Mouse (Mus musculus) erythroblast, embryonic 14.5 days (primary cell): ENCODE measurements around the gene Tatdn2. TPM values are rescaled to one million over a fixed set of nuclear protein-coding genes. Genes with fewer than 3 reads are reported as not detected.

ENCODE experiments used
- H3K27me3 ChIP-seq: 2 replicates; pipeline ENCODE4 v1.6.1; 2012; ENCODE audit warnings: inconsistent platforms; ENCODE audit not compliant: control insufficient read depth
- H3K36me3 ChIP-seq: 2 replicates; pipeline ENCODE4 v1.6.1; 2012; ENCODE audit warnings: mild to moderate bottlenecking, inconsistent platforms; ENCODE audit not compliant: control insufficient read depth
- H3K4me1 ChIP-seq: 2 replicates; pipeline ENCODE4 v1.6.1; 2012; ENCODE audit warnings: inconsistent platforms; ENCODE audit not compliant: control insufficient read depth
- H3K4me3 ChIP-seq: replicated peaks from 2 replicates; pipeline ENCODE3; 2012; ENCODE audit warnings: moderate library complexity, mild to moderate bottlenecking, inconsistent platforms
- H3K9me3 ChIP-seq: 2 replicates; pipeline ENCODE4 v1.6.1; 2012; ENCODE audit warnings: low read length, inconsistent platforms, mixed read lengths; ENCODE audit not compliant: control insufficient read depth
- GATA1 ChIP-seq: IDR thresholded peaks from 2 replicates; pipeline ENCODE4 v1.6.1; 2012; ENCODE audit warnings: low read length, inconsistent platforms, mixed read lengths
- TAL1 ChIP-seq: IDR thresholded peaks from 3 replicates; pipeline ENCODE4 v1.6.1; 2012; ENCODE audit warnings: low read length, inconsistent platforms, mixed read lengths
- polyA plus RNA-seq: library from polyadenylated mRNA; stranded (reverse); fragments of >175 nt; gene quantifications from 2 replicates; pipeline ENCODE4 v1.2.3, GENCODE M21; 2012

Tatdn2 gene
- polyA plus RNA-seq, 1 experiment = 3.3 TPM

- Histone ChIP-seq H3K36me3 (peaks cover 39% of the 10 kb centered on the region), H3K4me3 (no peak overlapping the region), H3K9me3 (no peaks in the 10 kb centered on the region), H3K27me3 (no peaks in the 10 kb centered on the region), H3K4me1 (peaks cover 20% of the 10 kb centered on the region)
- no peak for TF ChIP-seq GATA1
- TF ChIP-seq TAL1 = no peak
These were observed 15.6 kb upstream of the Tatdn2 start for GRCm38 (mm10) chr6:113681271-113681670.

GRCm38 (mm10) chr6:113683081-113683825 lies 13.6 kb upstream of the Tatdn2 start:
- Histone ChIP-seq H3K27me3 (no peaks in the 10 kb centered on the region), H3K36me3 (peaks cover 50% of the 10 kb centered on the region), H3K9me3 (no peaks in the 10 kb centered on the region), H3K4me1 (peaks cover 36% of the 10 kb centered on the region), H3K4me3 (no peak overlapping the region)
- TF ChIP-seq TAL1 = no peak
- TF ChIP-seq GATA1 = no peak

GRCm38 (mm10) chr6:113686551-113687125 lies 10.2 kb upstream of the Tatdn2 start:
- Histone ChIP-seq H3K4me1 (peaks cover 58% of the 10 kb centered on the region), H3K27me3 (no peaks in the 10 kb centered on the region)
- TF ChIP-seq TAL1 (no peak), GATA1 (no peak)

GRCm38 (mm10) chr6:113690008-113690399 lies 6.8 kb upstream of the Tatdn2 start:
- no peak for TF ChIP-seq GATA1
- TF ChIP-seq TAL1 = no peak
- H3K4me1 ChIP-seq = peaks cover 84% of the 10 kb centered on the region
- H3K27me3 ChIP-seq = no peaks in the 10 kb centered on the region
- H3K4me3 ChIP-seq = peak overlapping the region; percentile 71
- H3K9me3 ChIP-seq = no peaks in the 10 kb centered on the region
- peaks cover 66% of the 10 kb centered on the region for H3K36me3 ChIP-seq

More at GRCm38 (mm10) chr6:113686551-113687125, 10.2 kb upstream of the Tatdn2 start:
- Histone ChIP-seq H3K36me3 (peaks cover 46% of the 10 kb centered on the region), H3K9me3 (no peaks in the 10 kb centered on the region), H3K4me3 (no peak overlapping the region)

- Histone ChIP-seq H3K27me3 (no peaks in the 10 kb centered on the region), H3K4me3 (peak overlapping the region; percentile 71), H3K36me3 (peaks cover 70% of the 10 kb centered on the region), H3K4me1 (peaks cover 84% of the 10 kb centered on the region), H3K9me3 (no peaks in the 10 kb centered on the region)
- TF ChIP-seq GATA1 = peak; percentile 87
- peak; percentile 73 for TF ChIP-seq TAL1
These were observed 6.3 kb upstream of the Tatdn2 start for GRCm38 (mm10) chr6:113690400-113691083.

GRCm38 (mm10) chr6:113691084-113691462 lies 5.8 kb upstream of the Tatdn2 start:
- no peak for TF ChIP-seq GATA1
- no peak for TF ChIP-seq TAL1
- Histone ChIP-seq H3K36me3 (peaks cover 75% of the 10 kb centered on the region), H3K27me3 (no peaks in the 10 kb centered on the region), H3K4me1 (peaks cover 85% of the 10 kb centered on the region), H3K4me3 (peak overlapping the region; percentile 71), H3K9me3 (no peaks in the 10 kb centered on the region)

- Histone ChIP-seq H3K9me3 (no peaks in the 10 kb centered on the region), H3K4me3 (peak overlapping the region; percentile 71), H3K36me3 (peaks cover 63% of the 10 kb centered on the region), H3K4me1 (peaks cover 83% of the 10 kb centered on the region), H3K27me3 (no peaks in the 10 kb centered on the region)
- no peak for TF ChIP-seq GATA1
- no peak for TF ChIP-seq TAL1
These were observed 4.2 kb upstream of the Tatdn2 start for GRCm38 (mm10) chr6:113692661-113693133.

- Histone ChIP-seq H3K4me1 (peaks cover 83% of the 10 kb centered on the region), H3K36me3 (peaks cover 59% of the 10 kb centered on the region), H3K4me3 (peak overlapping the region; percentile 71), H3K27me3 (no peaks in the 10 kb centered on the region), H3K9me3 (no peaks in the 10 kb centered on the region)
- TF ChIP-seq TAL1 (no peak), GATA1 (no peak)
These were observed 3.5 kb upstream of the Tatdn2 start for GRCm38 (mm10) chr6:113693377-113693776.

- peaks cover 68% of the 10 kb centered on the region for H3K36me3 ChIP-seq
- H3K9me3 ChIP-seq = no peaks in the 10 kb centered on the region
- no peaks in the 10 kb centered on the region for H3K27me3 ChIP-seq
- H3K4me1 ChIP-seq = peaks cover 84% of the 10 kb centered on the region
- peak overlapping the region; percentile 73 for H3K4me3 ChIP-seq
- no peak for TF ChIP-seq TAL1
- TF ChIP-seq GATA1 = no peak
These were observed 1.6 kb upstream of the Tatdn2 start for GRCm38 (mm10) chr6:113695203-113695602.
